ENCODE assay signal across 8 mouse cellular contexts in the genomic region with DNA sequence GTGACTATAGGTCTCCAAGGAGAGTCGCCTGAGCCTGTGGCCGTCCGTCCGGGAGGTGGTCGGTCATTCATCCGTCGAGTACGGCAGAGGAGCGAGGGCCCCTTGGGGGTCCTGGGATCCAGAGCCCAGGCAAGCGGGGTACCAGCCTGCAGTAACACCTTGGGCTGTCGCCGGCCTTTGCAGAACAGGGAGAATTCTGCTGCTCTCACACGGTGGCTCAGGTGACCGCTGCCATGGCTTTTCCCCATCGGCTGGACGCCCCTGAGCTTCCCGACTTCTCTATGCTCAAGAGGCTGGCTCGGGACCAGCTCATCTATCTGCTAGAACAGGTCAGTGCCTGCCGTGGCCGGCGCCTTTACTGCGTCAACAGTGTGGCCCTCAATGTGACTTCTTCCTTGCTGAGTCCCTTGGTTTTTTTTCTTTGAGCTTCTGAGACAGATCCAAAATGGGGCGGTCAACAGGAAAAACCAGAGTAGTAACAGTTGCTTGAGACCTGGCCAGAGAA. TPM values are rescaled to one million over a fixed set of nuclear protein-coding genes. Genes with fewer than 3 reads are reported as not detected.
DNase-seq lines count a peak whose midpoint lies in the region; ATAC-seq and TF ChIP-seq lines count a peak whose summit lies in the region.

No protein-coding gene starts in this region.

- DNase-seq in gastrocnemius, postnatal 14 days, result peak; percentile 23
- DNase-seq in gastrocnemius, adult 18-20 months (ENCODE audit: low spot score), result no peak
- DNase-seq in ES-E14 (ENCODE audit: low read depth, low spot score), result no peak
- DNase-seq in embryonic facial prominence, embryonic 14.5 days (ENCODE audit: low spot score), result peak; percentile 9
- peak; percentile 44 for DNase-seq in lung, postnatal 10 days
- DNase-seq in layer of hippocampus, adult 9-10 months (ENCODE audit: low spot score), result no peak

- H3K27me3 ChIP-seq in embryonic facial prominence, embryonic 14.5 days (replicated peaks; ENCODE audit: control insufficient read depth, insufficient read depth, low read length), result no peaks in the 10 kb centered on the region
- no peaks in the 10 kb centered on the region for H3K27me3 ChIP-seq in intestine, embryonic 16.5 days (replicated peaks; ENCODE audit: control insufficient read depth, insufficient read depth, low read length)
- no peaks in the 10 kb centered on the region for H3K27me3 ChIP-seq in testis, adult 2 months (ENCODE audit: control insufficient read depth, insufficient read depth, low read length)

- TF ChIP-seq CTCF in testis, adult 2 months (IDR thresholded peaks at IDR 0.05; ENCODE audit: control insufficient read depth, insufficient read depth, insufficient replicate concordance, low read depth, low read length), result no peak

- H3K9ac ChIP-seq in ES-E14 (ENCODE audit: insufficient read depth, low read depth, low read length, poor library complexity, severe bottlenecking), result peak overlapping the region; percentile 74
- H3K9ac ChIP-seq in embryonic facial prominence, embryonic 14.5 days (ENCODE audit: low read depth, low read length), result peak overlapping the region; percentile 82
- H3K9ac ChIP-seq in intestine, embryonic 16.5 days (ENCODE audit: low read depth, low read length), result peak overlapping the region; percentile 86

- 1% methylated on average over 23 of the region's 23 CpGs for WGBS in embryonic facial prominence, embryonic 14.5 days
- WGBS in intestine, embryonic 16.5 days, result under 1% methylated on average over 23 of the region's 23 CpGs

- peak; percentile 50 for ATAC-seq in embryonic facial prominence, embryonic 14.5 days (ENCODE audit: low read depth)
- peak; percentile 74 for ATAC-seq in intestine, embryonic 16.5 days

- intact Hi-C loops in gastrocnemius, postnatal 14 days (cut with DNase I; ENCODE audit: low total_unique reads), result no loop called here

- in situ Hi-C loops in ES-E14 (cut with MboI; ENCODE audit: low sequenced_read_pairs in 2 of 2, unreplicated experiment in 2 of 2), result no loop called here

- peak; percentile 3; the same call in 1 of the 2 replicates for TF ChIP-seq POLR2A in testis, adult 2 months (IDR thresholded peaks at IDR 0.05; ENCODE audit: control insufficient read depth, low read depth, low read length)

- peak overlapping the region; percentile 74 to 96 for H3K4me3 ChIP-seq in ES-E14 (ENCODE audit: insufficient read depth in 1 of 2, low read depth in 1 of 2, low read length in 2 of 2, poor library complexity in 1 of 2, severe bottlenecking in 1 of 2)
- peak overlapping the region; percentile 88 for H3K4me3 ChIP-seq in embryonic facial prominence, embryonic 14.5 days (ENCODE audit: low read depth, low read length)
- H3K4me3 ChIP-seq in intestine, embryonic 16.5 days (ENCODE audit: low read length), result peak overlapping the region; percentile 79
- H3K4me3 ChIP-seq in testis, adult 2 months (ENCODE audit: control insufficient read depth, low read depth, low read length), result peak overlapping the region; percentile 96

- no peaks in the 10 kb centered on the region for H3K4me1 ChIP-seq in ES-E14 (ENCODE audit: control insufficient read depth in 2 of 2, insufficient read depth in 2 of 2, low read length in 2 of 2, poor library complexity in 1 of 2)
- peaks cover 11% of the 10 kb centered on the region for H3K4me1 ChIP-seq in embryonic facial prominence, embryonic 14.5 days (ENCODE audit: control insufficient read depth, insufficient read depth, low read length)
- H3K4me1 ChIP-seq in intestine, embryonic 16.5 days (ENCODE audit: control insufficient read depth, insufficient read depth, low read length), result peaks cover 12% of the 10 kb centered on the region
- H3K4me1 ChIP-seq in testis, adult 2 months (ENCODE audit: control insufficient read depth, insufficient read depth, low read length), result peaks cover 6% of the 10 kb centered on the region; the same call in 1 of the 2 replicates

- H3K9me3 ChIP-seq in ES-E14 (ENCODE audit: control insufficient read depth, insufficient read depth, low read depth, low read length), result no peaks in the 10 kb centered on the region
- peaks cover 13% of the 10 kb centered on the region for H3K9me3 ChIP-seq in embryonic facial prominence, embryonic 14.5 days (ENCODE audit: control insufficient read depth, low read length)
- H3K9me3 ChIP-seq in intestine, embryonic 16.5 days (ENCODE audit: control insufficient read depth, low read length), result no peaks in the 10 kb centered on the region

- H3K27ac ChIP-seq in ES-E14 (ENCODE audit: insufficient read depth, low read depth, low read length, poor library complexity, severe bottlenecking), result no peak overlapping the region
- peak overlapping the region; percentile 63; the same call in 1 of the 2 replicates for H3K27ac ChIP-seq in embryonic facial prominence, embryonic 14.5 days (replicated peaks; ENCODE audit: low read depth, low read length)
- H3K27ac ChIP-seq in intestine, embryonic 16.5 days (ENCODE audit: low read length), result peak overlapping the region; percentile 65
- peak overlapping the region; percentile 76 for H3K27ac ChIP-seq in testis, adult 2 months (ENCODE audit: control insufficient read depth, insufficient read depth, low read depth, low read length)

- peak overlapping the region; percentile 87 for H3K4me2 ChIP-seq in embryonic facial prominence, embryonic 14.5 days (ENCODE audit: low read depth, low read length)
- peak overlapping the region; percentile 84 for H3K4me2 ChIP-seq in intestine, embryonic 16.5 days (ENCODE audit: low read depth, low read length)

- peaks cover 11% of the 10 kb centered on the region for H3K36me3 ChIP-seq in ES-E14 (ENCODE audit: control insufficient read depth, insufficient read depth, low read length, poor library complexity, severe bottlenecking)
- peaks cover 48% of the 10 kb centered on the region for H3K36me3 ChIP-seq in embryonic facial prominence, embryonic 14.5 days (ENCODE audit: control insufficient read depth, insufficient read depth, low read length)
- peaks cover 14% of the 10 kb centered on the region for H3K36me3 ChIP-seq in intestine, embryonic 16.5 days (ENCODE audit: control insufficient read depth, insufficient read depth, low read length)
- peaks cover 1% of the 10 kb centered on the region; the same call in 1 of the 2 replicates for H3K36me3 ChIP-seq in testis, adult 2 months (ENCODE audit: control insufficient read depth, insufficient read depth, low read length)

TF ChIP-seq in ES-E14, 5 proteins besides CTCF, POLR2A, EP300 and RAD21:
- no peak for TF ChIP-seq ZC3H11A (IDR thresholded peaks at IDR 0.05; ENCODE audit: borderline replicate concordance, low read depth, low read length)

RNA-seq across cellular contexts. Expression of a gene that starts 0.4 kb away (rescaled TPM):
- total RNA-seq in gastrocnemius, postnatal 14 days (2021), result 1 to 10 TPM; 3.0 to 3.7 TPM
- total RNA-seq in gastrocnemius, adult 18-20 months (2021), result 1 to 10 TPM; 2.7 to 3.0 TPM
- 21.1 and 30.4 TPM in 2 replicates for total RNA-seq in ES-E14 (2012; rRNA removed)
- 7.0 TPM in 2 replicates for polyA plus RNA-seq in embryonic facial prominence, embryonic 14.5 days (2014; fragmentation: Nextera tagmentation; extraction: Ambion mirVana)
- 15.9 and 16.1 TPM in 2 replicates for polyA plus RNA-seq in intestine, embryonic 16.5 days (2015; fragmentation: Nextera tagmentation; extraction: Ambion mirVana)
- polyA plus RNA-seq in testis, adult 2 months (2012; rRNA removed), result 8.7 and 9.4 TPM in 2 replicates

RNA-seq across cellular contexts. Expression of a gene that starts 8.8 kb away (rescaled TPM):
- total RNA-seq in gastrocnemius, postnatal 14 days (2021), result 10 to 100 TPM; 20.6 to 21.5 TPM
- total RNA-seq in gastrocnemius, adult 18-20 months (2021), result 10 to 100 TPM; 20.7 to 22.5 TPM
- total RNA-seq in ES-E14 (2012; rRNA removed), result 37.8 and 45.2 TPM in 2 replicates
- 45.7 and 45.8 TPM in 2 replicates for polyA plus RNA-seq in embryonic facial prominence, embryonic 14.5 days (2014; fragmentation: Nextera tagmentation; extraction: Ambion mirVana)
- 52.0 and 57.8 TPM in 2 replicates for polyA plus RNA-seq in intestine, embryonic 16.5 days (2015; fragmentation: Nextera tagmentation; extraction: Ambion mirVana)
- polyA plus RNA-seq in testis, adult 2 months (2012; rRNA removed), result 10.1 and 10.3 TPM in 2 replicates

RNA-seq across cellular contexts. Expression of a gene that starts 23.6 kb away (rescaled TPM):
- under 1 TPM; 0.20 to 0.33 TPM for total RNA-seq in gastrocnemius, postnatal 14 days (2021)
- total RNA-seq in gastrocnemius, adult 18-20 months (2021), result under 1 TPM in 1 of 2 experiments, not detected in 1; 0.18 TPM
- 1.4 and 2.8 TPM in 2 replicates for total RNA-seq in ES-E14 (2012; rRNA removed)
- 0.35 and 0.79 TPM in 2 replicates for polyA plus RNA-seq in embryonic facial prominence, embryonic 14.5 days (2014; fragmentation: Nextera tagmentation; extraction: Ambion mirVana)
- 0.56 and 0.69 TPM in 2 replicates for polyA plus RNA-seq in intestine, embryonic 16.5 days (2015; fragmentation: Nextera tagmentation; extraction: Ambion mirVana)
- polyA plus RNA-seq in testis, adult 2 months (2012; rRNA removed), result 361 and 376 TPM in 2 replicates

RNA-seq across cellular contexts. Expression of a gene that starts 24.4 kb away (rescaled TPM):
- 1 to 10 TPM; 7.6 to 8.8 TPM for total RNA-seq in gastrocnemius, postnatal 14 days (2021)
- total RNA-seq in gastrocnemius, adult 18-20 months (2021), result under 1 TPM in 1 of 2 experiments, not detected in 1; 0.19 TPM
- 91.0 and 103 TPM in 2 replicates for total RNA-seq in ES-E14 (2012; rRNA removed)
- polyA plus RNA-seq in embryonic facial prominence, embryonic 14.5 days (2014; fragmentation: Nextera tagmentation; extraction: Ambion mirVana), result 108 and 118 TPM in 2 replicates
- 101 and 102 TPM in 2 replicates for polyA plus RNA-seq in intestine, embryonic 16.5 days (2015; fragmentation: Nextera tagmentation; extraction: Ambion mirVana)
- 44.8 and 47.7 TPM in 2 replicates for polyA plus RNA-seq in testis, adult 2 months (2012; rRNA removed)

RNA-seq across cellular contexts. Expression of a gene that starts 37.1 kb away (rescaled TPM):
- total RNA-seq in gastrocnemius, postnatal 14 days (2021), result 1 to 10 TPM; 1.1 to 1.5 TPM
- under 1 TPM; 0.81 to 0.91 TPM for total RNA-seq in gastrocnemius, adult 18-20 months (2021)
- 4.4 and 4.5 TPM in 2 replicates for total RNA-seq in ES-E14 (2012; rRNA removed)
- polyA plus RNA-seq in embryonic facial prominence, embryonic 14.5 days (2014; fragmentation: Nextera tagmentation; extraction: Ambion mirVana), result 2.0 and 2.6 TPM in 2 replicates
- 7.6 and 8.1 TPM in 2 replicates for polyA plus RNA-seq in intestine, embryonic 16.5 days (2015; fragmentation: Nextera tagmentation; extraction: Ambion mirVana)
- polyA plus RNA-seq in testis, adult 2 months (2012; rRNA removed), result 1.7 and 1.8 TPM in 2 replicates

Comparison
In these comparisons a context has a peak if more than half of its experiments do, and no peak if none do; other contexts are left out.
1. DNase-seq: peak in gastrocnemius, postnatal 14 days (single experiment), embryonic facial prominence, embryonic 14.5 days (single experiment) and lung, postnatal 10 days (single experiment); none in gastrocnemius, adult 18-20 months (single experiment), ES-E14 (single experiment) and layer of hippocampus, adult 9-10 months (single experiment).
2. Peak in every context shown above with its lines, with median percentiles within 50 percentile points of each other: H3K4me3 ChIP-seq and H3K9ac ChIP-seq.